Mouse (Mus musculus) heart, embryonic 13.5 days (tissue): ENCODE data around the gene Snx4. TPM values are rescaled to one million over a fixed set of nuclear protein-coding genes. Genes with fewer than 3 reads are reported as not detected.

ENCODE experiments used
- ATAC-seq: fragments of 200-750 bp; cut with Nextera tagmentation; 2 replicates; pipeline ENCODE4 v1.8.0; 2017; ENCODE audit warnings: moderate TSS enrichment; ENCODE audit not compliant: insufficient number of reproducible peaks, low FRiP score, low TSS enrichment; ENCODE audit errors: extremely low read depth
- H3K27ac ChIP-seq: fragments of 300-500 bp; sonication (generic); replicated peaks from 2 replicates; pipeline ENCODE4 v1.5.1; 2015; ENCODE audit warnings: moderate library complexity, mild to moderate bottlenecking, inconsistent platforms
- H3K27me3 ChIP-seq: fragments of 300-500 bp; sonication (generic); replicated peaks from 2 replicates; pipeline ENCODE4 v1.6.1; 2015; ENCODE audit warnings: mild to moderate bottlenecking, inconsistent platforms
- H3K36me3 ChIP-seq: fragments of 300-500 bp; sonication (generic); 2 replicates; pipeline ENCODE4 v1.6.1; 2015; ENCODE audit warnings: mild to moderate bottlenecking, inconsistent platforms
- H3K4me1 ChIP-seq: fragments of 300-500 bp; sonication (generic); 2 replicates; pipeline ENCODE4 v1.6.1; 2015; ENCODE audit warnings: inconsistent platforms
- H3K4me2 ChIP-seq: fragments of 300-500 bp; sonication (generic); 2 replicates; pipeline ENCODE4 v1.6.1; 2015; ENCODE audit warnings: inconsistent platforms, mild to moderate bottlenecking, moderate library complexity
- H3K4me3 ChIP-seq: fragments of 300-500 bp; sonication (generic); 2 replicates; pipeline ENCODE4 v1.5.1; 2015; ENCODE audit warnings: moderate library complexity, mild to moderate bottlenecking, inconsistent platforms
- H3K9ac ChIP-seq: fragments of 300-500 bp; sonication (generic); 2 replicates; pipeline ENCODE4 v1.6.1; 2015; ENCODE audit warnings: inconsistent platforms, mild to moderate bottlenecking, moderate library complexity
- H3K9me3 ChIP-seq: fragments of 300-500 bp; sonication (generic); 2 replicates; pipeline ENCODE4 v1.6.1; 2016; ENCODE audit warnings: inconsistent platforms
- WGBS: fragments of 180-500 bp; shearing (Covaris S2); methylation state at CpG from one replicate; pipeline ENCODE4 v1.1.7; 2015; ENCODE audit warnings: mixed read lengths; 5-methylcytosine and 5-hydroxymethylcytosine counted together
- polyA plus RNA-seq: library from polyadenylated mRNA; unstranded; fragments of >200 nt; fragmentation: Nextera tagmentation; extraction: Ambion mirVana; gene quantifications from 2 replicates; pipeline ENCODE4 v1.2.1, GENCODE M21; 2015

Gene Snx4
- polyA plus RNA-seq, 1 experiment from 2014 or later = 68.7 TPM

- peaks cover 5% of the 10 kb centered on the region; the same call in 1 of the 2 replicates for H3K4me1 ChIP-seq
- peaks cover 59% of the 10 kb centered on the region for H3K36me3 ChIP-seq
- WGBS = 83% methylated on average over 9 of the region's 9 CpGs
- no peak overlapping the region for H3K27ac ChIP-seq
- H3K4me2 ChIP-seq = no peak overlapping the region
- no peak overlapping the region for H3K4me3 ChIP-seq
- no peak overlapping the region for H3K9ac ChIP-seq
- ATAC-seq = no peak
- H3K9me3 ChIP-seq = no peaks in the 10 kb centered on the region
- H3K27me3 ChIP-seq = no peaks in the 10 kb centered on the region
Measured at GRCm38 (mm10) chr16:33244933-33245470, 6.2 kb upstream of the Snx4 start.

- Histone ChIP-seq H3K4me3 (no peak overlapping the region), H3K27me3 (no peaks in the 10 kb centered on the region), H3K36me3 (peaks cover 48% of the 10 kb centered on the region), H3K4me1 (peaks cover 9% of the 10 kb centered on the region), H3K4me2 (no peak overlapping the region), H3K9ac (no peak overlapping the region), H3K9me3 (no peaks in the 10 kb centered on the region), H3K27ac (no peak overlapping the region)
- 84% methylated on average over 5 of the region's 5 CpGs for WGBS
- no peak for ATAC-seq
Measured at GRCm38 (mm10) chr16:33246526-33246925, 4.7 kb upstream of the Snx4 start.

GRCm38 (mm10) chr16:33247006-33247405 is 4.2 kb upstream of the Snx4 start:
- Histone ChIP-seq H3K4me3 (no peak overlapping the region), H3K4me2 (no peak overlapping the region), H3K36me3 (peaks cover 43% of the 10 kb centered on the region), H3K27ac (no peak overlapping the region), H3K27me3 (no peaks in the 10 kb centered on the region), H3K4me1 (peaks cover 11% of the 10 kb centered on the region), H3K9me3 (no peaks in the 10 kb centered on the region), H3K9ac (no peak overlapping the region)
- WGBS = 59% methylated on average over 2 of the region's 2 CpGs
- no peak for ATAC-seq

GRCm38 (mm10) chr16:33250651-33251120 is 556 bp upstream of the Snx4 start:
- WGBS = 17% methylated on average over 9 of the region's 9 CpGs
- Histone ChIP-seq H3K36me3 (peaks cover 10% of the 10 kb centered on the region; the same call in 1 of the 2 replicates), H3K4me3 (peak overlapping the region; percentile 96), H3K4me2 (peak overlapping the region; percentile 83), H3K27me3 (no peaks in the 10 kb centered on the region), H3K9me3 (no peaks in the 10 kb centered on the region), H3K27ac (peak overlapping the region; percentile 89), H3K4me1 (peaks cover 29% of the 10 kb centered on the region), H3K9ac (peak overlapping the region; percentile 98)
- ATAC-seq = no peak

GRCm38 (mm10) chr16:33255601-33256000 is 4.4 kb downstream of the Snx4 start:
- Histone ChIP-seq H3K9me3 (no peaks in the 10 kb centered on the region), H3K27me3 (no peaks in the 10 kb centered on the region), H3K36me3 (no peaks in the 10 kb centered on the region), H3K4me2 (no peak overlapping the region), H3K4me1 (peaks cover 54% of the 10 kb centered on the region), H3K9ac (no peak overlapping the region), H3K4me3 (no peak overlapping the region), H3K27ac (no peak overlapping the region)
- no peak for ATAC-seq
- 72% methylated on average over 7 of the region's 7 CpGs for WGBS

- H3K4me1 ChIP-seq = peaks cover 59% of the 10 kb centered on the region
- 40% methylated on average over 2 of the region's 2 CpGs for WGBS
Measured at GRCm38 (mm10) chr16:33258530-33258929, 7.3 kb downstream of the Snx4 start.

GRCm38 (mm10) chr16:33259824-33260223 is 8.6 kb downstream of the Snx4 start:
- Histone ChIP-seq H3K36me3 (peaks cover 9% of the 10 kb centered on the region), H3K4me2 (no peak overlapping the region), H3K27me3 (no peaks in the 10 kb centered on the region), H3K4me1 (peaks cover 53% of the 10 kb centered on the region), H3K9me3 (no peaks in the 10 kb centered on the region), H3K4me3 (no peak overlapping the region), H3K27ac (no peak overlapping the region), H3K9ac (no peak overlapping the region)
- WGBS = 80% methylated on average over 3 of the region's 3 CpGs
- ATAC-seq = no peak

More at GRCm38 (mm10) chr16:33258530-33258929, 7.3 kb downstream of the Snx4 start:
- Histone ChIP-seq H3K36me3 (no peaks in the 10 kb centered on the region), H3K27ac (0 out of 2 replicates have a peak overlapping the region, but pooled peaks have one; percentile 6), H3K9me3 (no peaks in the 10 kb centered on the region), H3K4me2 (no peak overlapping the region), H3K4me3 (no peak overlapping the region), H3K27me3 (no peaks in the 10 kb centered on the region), H3K9ac (0 out of 2 replicates have a peak overlapping the region, but pooled peaks have one; percentile 33)
- ATAC-seq = no peak

GRCm38 (mm10) chr16:33260825-33261224 is 9.6 kb downstream of the Snx4 start:
- Histone ChIP-seq H3K9me3 (no peaks in the 10 kb centered on the region), H3K27me3 (no peaks in the 10 kb centered on the region), H3K4me1 (peaks cover 45% of the 10 kb centered on the region), H3K4me3 (no peak overlapping the region), H3K4me2 (peak overlapping the region; percentile 39), H3K27ac (peak overlapping the region; percentile 64), H3K9ac (no peak overlapping the region), H3K36me3 (peaks cover 19% of the 10 kb centered on the region)
- no peak for ATAC-seq
- 41% methylated on average over 8 of the region's 8 CpGs for WGBS

- Histone ChIP-seq H3K27ac (peak overlapping the region; percentile 64), H3K4me3 (no peak overlapping the region), H3K9me3 (no peaks in the 10 kb centered on the region), H3K27me3 (no peaks in the 10 kb centered on the region), H3K4me2 (peak overlapping the region; percentile 39), H3K9ac (no peak overlapping the region), H3K4me1 (peaks cover 40% of the 10 kb centered on the region), H3K36me3 (peaks cover 27% of the 10 kb centered on the region)
- 30% methylated on average over 2 of the region's 2 CpGs for WGBS
- no peak for ATAC-seq
Measured at GRCm38 (mm10) chr16:33261584-33262061, 10.4 kb downstream of the Snx4 start.

GRCm38 (mm10) chr16:33262096-33262495 is 10.9 kb downstream of the Snx4 start:
- Histone ChIP-seq H3K4me1 (peaks cover 38% of the 10 kb centered on the region), H3K36me3 (peaks cover 31% of the 10 kb centered on the region), H3K9ac (no peak overlapping the region), H3K9me3 (no peaks in the 10 kb centered on the region), H3K4me2 (no peak overlapping the region), H3K27me3 (no peaks in the 10 kb centered on the region), H3K4me3 (no peak overlapping the region), H3K27ac (peak overlapping the region; percentile 64)
- 52% methylated on average over 1 of the region's 1 CpGs for WGBS
- no peak for ATAC-seq

- Histone ChIP-seq H3K9me3 (no peaks in the 10 kb centered on the region), H3K4me3 (no peak overlapping the region), H3K9ac (no peak overlapping the region), H3K27ac (no peak overlapping the region), H3K4me2 (no peak overlapping the region), H3K27me3 (no peaks in the 10 kb centered on the region), H3K4me1 (no peaks in the 10 kb centered on the region), H3K36me3 (peaks cover 76% of the 10 kb centered on the region)
- WGBS = 82% methylated on average over 9 of the region's 9 CpGs
- no peak for ATAC-seq
Measured at GRCm38 (mm10) chr16:33267616-33268253, 16.5 kb downstream of the Snx4 start.
